Comparison of ENCODE assay signal across 1 mouse cellular context in genomic region chr9:106421865-106422160, GRCm38 (mm10).
TF ChIP-seq lines count a peak whose summit lies in the region.

No protein-coding gene starts in this region.

TF ChIP-seq in CH12.LX, 34 proteins besides CTCF, POLR2A, EP300 and RAD21:
- TF ChIP-seq MYC (IDR thresholded peaks at IDR 0.05; ENCODE audit: low read depth, low read length) (peak; percentile 99), SMC3 (IDR thresholded peaks at IDR 0.05; ENCODE audit: low read depth, low read length) (peak; percentile 96), MXI1 (IDR thresholded peaks at IDR 0.05; ENCODE audit: low read depth, low read length) (peak; percentile 40; the same call in 1 of the 2 replicates), ETS1 (conservative IDR thresholded peaks at IDR 0.05; ENCODE audit: low read depth, low read length) (no peak), ZKSCAN1 (IDR thresholded peaks at IDR 0.05; ENCODE audit: borderline replicate concordance, low read depth, low read length) (no peak), JUN (IDR thresholded peaks at IDR 0.05; ENCODE audit: insufficient read depth, low read depth, low read length) (no peak), GABPA (IDR thresholded peaks at IDR 0.05; ENCODE audit: insufficient replicate concordance, low read depth, low read length) (no peak), IRF4 (IDR thresholded peaks at IDR 0.05; ENCODE audit: low read depth, low read length) (no peak), MAX (IDR thresholded peaks at IDR 0.05; ENCODE audit: low read length) (peak; percentile 98), NELFE (IDR thresholded peaks at IDR 0.05; ENCODE audit: low read depth, low read length) (peak; percentile 47; the same call in 1 of the 2 replicates), ZC3H11A (IDR thresholded peaks at IDR 0.05; ENCODE audit: low read depth, low read length) (peak; percentile 74), SIN3A (IDR thresholded peaks at IDR 0.05; ENCODE audit: low read length) (peak; percentile 60; the same call in 1 of the 2 replicates)
